Mouse (Mus musculus): Measurements from ENCODE around the gene Fblim1. TPM values are rescaled to one million over a fixed set of nuclear protein-coding genes. Genes with fewer than 3 reads are reported as not detected.

Gene Fblim1
- total RNA-seq, 2 experiments from 2014 or later = 0.96 to 1.6 TPM

GRCm38 (mm10) chr4:141546334-141547200 is 59.3 kb downstream of the Fblim1 start:
- intact Hi-C loops (cut with DNase I) = loop anchor here (1.0 kb wide), 2 partner anchors 8 to 13 kb away; partner anchors contain the start of gene Spen

DNA sequence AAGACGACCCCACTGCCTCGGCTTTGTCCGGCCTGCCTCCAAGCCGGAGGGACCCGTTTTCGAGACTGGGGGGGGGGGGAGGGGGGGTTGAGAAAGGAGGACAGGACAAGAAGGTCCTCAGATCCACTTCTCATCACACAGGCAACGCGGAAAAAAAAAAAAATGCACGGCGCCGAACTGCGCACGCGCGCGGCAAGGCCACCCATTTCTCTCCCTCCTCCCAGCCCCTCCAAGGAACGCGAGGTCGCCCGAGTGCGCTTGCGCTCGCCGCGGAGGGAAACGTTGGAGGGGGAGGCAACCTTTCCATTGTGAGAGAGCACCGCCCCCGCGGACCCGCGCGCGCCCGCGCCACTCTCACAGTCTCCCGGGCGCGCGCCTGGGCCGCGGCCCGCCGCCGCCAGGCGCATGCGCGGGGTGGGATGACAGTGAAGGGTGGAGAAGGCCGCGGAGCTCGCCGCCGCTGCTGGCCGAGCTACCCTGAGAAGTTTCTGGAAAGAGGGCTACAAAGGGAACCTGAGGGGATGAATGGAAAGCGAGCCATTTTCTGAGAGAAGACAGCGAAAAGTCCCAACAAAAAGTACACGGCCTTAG is 60.1 kb downstream of the Fblim1 start:
- peak; percentile 98 to 100 for DNase-seq (ENCODE audit: low spot score in 2 of 2)
- intact Hi-C loops (cut with DNase I) = loop anchor here (1.0 kb wide), 2 partner anchors 8 to 13 kb away; partner anchors contain the start of gene Spen

More at GRCm38 (mm10) chr4:141546334-141547200, 59.3 kb downstream of the Fblim1 start:
- DNase-seq (ENCODE audit: low spot score in 2 of 2) = peak; percentile 84 to 88

DNA sequence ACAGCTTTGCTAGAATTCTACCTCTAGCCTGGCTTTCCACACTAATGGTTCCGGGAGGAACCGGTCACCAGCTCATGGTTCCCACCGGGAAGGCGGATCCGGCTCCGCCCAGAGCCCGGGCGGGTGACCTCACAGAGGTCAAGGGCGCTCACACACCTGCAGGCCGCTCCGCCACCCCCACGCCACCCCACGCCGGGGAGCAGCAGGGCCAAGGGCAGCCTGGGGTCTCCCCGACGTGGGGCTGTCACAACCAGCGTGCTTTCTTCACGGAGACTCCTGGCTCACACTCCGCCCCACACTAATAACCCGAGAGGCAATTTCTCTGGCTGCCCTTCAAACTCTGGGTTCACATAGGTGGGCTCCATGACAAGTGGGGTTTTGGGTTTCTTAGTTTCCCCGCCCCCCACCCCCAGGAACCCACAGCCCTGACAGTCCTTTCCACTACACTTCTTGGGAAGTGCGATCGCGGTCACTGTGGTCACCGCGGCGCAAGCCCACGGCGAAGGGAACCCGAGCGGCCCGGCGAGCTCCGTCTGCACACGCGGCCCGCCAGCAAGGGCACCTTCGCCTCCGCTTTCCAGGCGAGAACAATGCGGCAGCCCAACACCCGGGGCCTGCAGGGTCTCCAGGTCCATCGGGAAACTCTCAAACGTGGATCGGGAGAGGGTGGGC is 60.7 kb downstream of the Fblim1 start:
- intact Hi-C loops (cut with DNase I) = no loop called here
- DNase-seq (ENCODE audit: low spot score in 2 of 2) = peak; percentile 51 to 52

DNA sequence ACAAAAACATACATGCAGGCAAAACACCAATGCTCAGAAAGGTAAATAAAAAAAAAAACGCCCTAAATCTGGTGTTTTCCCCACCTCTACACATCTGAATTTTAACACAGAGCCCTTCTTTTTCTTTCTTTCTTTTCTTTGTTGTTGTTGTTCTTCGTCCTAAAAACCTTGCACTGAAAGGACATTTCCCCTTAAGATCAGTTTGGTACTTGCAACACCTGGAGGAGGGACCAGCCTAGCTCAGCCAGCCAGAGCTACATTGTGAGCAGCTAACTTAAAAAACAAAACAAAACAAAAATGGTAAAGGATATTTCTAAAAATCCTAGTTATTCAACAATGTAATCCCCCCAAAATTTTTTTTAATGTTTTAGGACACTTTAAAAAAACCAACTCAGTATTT is 61.4 kb downstream of the Fblim1 start:
- no peak for DNase-seq (ENCODE audit: low spot score in 2 of 2)
- intact Hi-C loops (cut with DNase I) = no loop called here

DNA sequence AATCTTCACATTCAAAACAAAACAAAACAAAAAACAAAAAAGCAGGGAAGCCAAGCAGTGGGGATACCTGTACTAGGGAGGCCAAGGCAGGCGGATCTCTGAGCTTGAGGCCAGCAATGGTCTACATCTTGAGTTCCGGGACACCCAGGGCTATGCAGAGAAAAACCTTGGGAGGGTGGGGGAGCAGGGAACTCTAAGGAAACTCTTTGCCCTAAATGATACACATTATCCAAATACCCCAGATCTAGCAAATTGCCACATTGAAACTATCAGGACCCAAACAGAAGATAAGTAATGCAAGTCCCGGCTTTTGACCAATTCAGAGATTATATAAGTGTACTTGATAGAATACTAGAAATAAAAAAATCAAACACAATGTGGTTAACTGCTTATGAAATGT is 62.3 kb downstream of the Fblim1 start:
- no peak for DNase-seq (ENCODE audit: low spot score in 2 of 2)
- intact Hi-C loops (cut with DNase I) = no loop called here

DNA sequence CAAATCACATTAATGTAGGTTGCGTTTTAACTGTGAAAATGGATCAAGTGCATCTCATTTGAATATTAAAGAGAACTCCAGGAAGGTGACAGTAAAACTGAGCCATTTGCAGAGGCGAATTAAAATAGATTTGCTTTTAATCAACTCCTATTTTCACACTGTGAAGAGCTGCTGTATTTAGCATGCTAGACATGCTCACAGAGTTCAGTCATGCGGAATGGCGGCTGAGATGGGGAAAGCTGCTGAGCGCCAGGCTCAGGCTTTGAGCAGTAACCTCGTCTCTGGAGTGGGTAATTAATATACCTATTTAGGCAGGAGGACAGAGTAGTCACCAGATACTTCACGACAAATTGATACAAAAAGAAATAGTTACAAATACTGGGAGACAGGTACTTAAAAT is 64.0 kb downstream of the Fblim1 start:
- intact Hi-C loops (cut with DNase I) = no loop called here
- no peak for DNase-seq (ENCODE audit: low spot score in 2 of 2)

- intact Hi-C loops (cut with DNase I) = no loop called here
- no peak for DNase-seq (ENCODE audit: low spot score in 2 of 2)
These were observed 65.1 kb downstream of the Fblim1 start for GRCm38 (mm10) chr4:141540844-141541243.

DNA sequence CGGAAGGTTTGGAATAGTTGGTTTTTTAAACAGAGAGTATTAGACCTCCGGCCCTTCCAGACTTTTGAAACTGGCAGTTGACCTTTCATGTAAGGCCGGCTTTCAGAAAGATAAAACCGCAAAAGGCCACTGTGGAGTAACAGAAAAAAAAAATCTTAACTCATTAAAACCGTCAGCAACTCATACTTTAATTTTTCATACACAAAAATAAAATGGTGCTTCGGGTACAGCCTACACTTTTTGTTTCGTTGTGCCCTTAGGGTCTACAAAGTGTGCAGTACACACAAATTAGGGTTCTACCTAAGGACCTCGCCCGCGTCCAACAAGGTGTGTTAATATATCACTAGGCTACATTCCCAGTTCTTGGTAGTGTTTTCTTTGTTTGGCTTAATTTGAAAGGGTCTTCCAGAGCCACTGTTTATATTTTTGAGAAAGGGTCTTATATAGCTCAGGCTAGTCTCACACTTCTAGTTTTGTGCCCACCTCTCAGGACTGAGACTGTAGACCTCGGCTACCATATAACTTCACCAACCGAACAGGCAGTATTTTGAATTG is 66.6 kb downstream of the Fblim1 start:
- DNase-seq (ENCODE audit: low spot score in 2 of 2) = no peak
- intact Hi-C loops (cut with DNase I) = loop anchor here (5.0 kb wide), 2 partner anchors 37 to 62 kb away; no protein-coding TSS in a partner anchor

GRCm38 (mm10) chr4:141538408-141539212 is 67.3 kb downstream of the Fblim1 start, which contains the start of gene Spen:
TSS of gene Spen (minus strand) at chr4:141538597.
- intact Hi-C loops (cut with DNase I) = loop anchor here (1.0 to 5.0 kb wide), 3 partner anchors 8 to 61 kb away; no protein-coding TSS in a partner anchor
- DNase-seq (ENCODE audit: low spot score in 2 of 2) = peak; percentile 92 to 95

DNA sequence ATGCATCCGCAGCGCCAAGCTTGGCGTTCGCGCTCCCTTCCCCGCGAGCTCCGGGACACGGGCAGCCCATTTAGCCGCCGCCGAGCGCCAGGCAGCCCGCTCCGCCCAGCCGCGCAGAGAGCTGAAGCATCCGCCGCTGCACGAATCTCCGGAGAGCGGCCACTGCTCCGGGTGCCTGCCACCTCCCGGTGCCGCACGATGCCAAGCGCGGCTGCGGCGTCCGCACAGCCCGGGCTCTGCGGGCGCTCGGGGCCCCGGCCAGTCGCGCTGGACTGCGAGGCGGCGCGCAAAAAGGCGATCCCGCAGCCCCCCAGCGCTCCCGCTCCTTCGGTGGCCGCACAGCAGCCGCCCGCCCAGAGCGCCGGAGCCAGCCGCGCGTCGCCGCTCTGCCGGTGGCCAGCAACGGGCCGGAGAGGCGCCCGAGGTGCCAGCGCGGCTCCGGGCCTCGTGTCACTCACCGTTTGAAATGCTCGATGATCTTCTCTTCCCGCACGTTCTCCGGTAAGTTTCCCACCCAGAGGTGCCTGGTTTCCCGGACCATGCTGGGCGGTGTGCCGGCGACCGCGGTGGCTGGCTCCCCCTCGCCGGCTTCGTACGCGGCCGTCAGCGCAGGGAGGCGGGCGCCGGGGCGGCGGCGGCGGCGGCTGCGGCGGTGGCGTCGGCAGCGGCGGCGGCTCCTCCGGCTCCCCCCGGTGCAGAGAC is 68.0 kb downstream of the Fblim1 start:
- DNase-seq (ENCODE audit: low spot score in 2 of 2) = peak; percentile 21 to 45
- intact Hi-C loops (cut with DNase I) = loop anchor here (1.0 to 5.0 kb wide), 4 partner anchors 8 to 93 kb away; partner anchors contain the start of gene Zbtb17

- intact Hi-C loops (cut with DNase I) = loop anchor here (2.0 to 5.0 kb wide), 3 partner anchors 35 to 92 kb away; partner anchors contain the start of gene Zbtb17
These were observed 68.7 kb downstream of the Fblim1 start for GRCm38 (mm10) chr4:141537226-141537610.

GRCm38 (mm10) chr4:141536291-141537225 is 69.3 kb downstream of the Fblim1 start:
- peak; percentile 64 to 69 for DNase-seq (ENCODE audit: low spot score in 2 of 2)
- intact Hi-C loops (cut with DNase I) = loop anchor here (2.0 to 5.0 kb wide), 3 partner anchors 34 to 92 kb away; partner anchors contain the start of gene Zbtb17

More at GRCm38 (mm10) chr4:141537226-141537610, 68.7 kb downstream of the Fblim1 start:
- no peak for DNase-seq (ENCODE audit: low spot score in 2 of 2)

DNA sequence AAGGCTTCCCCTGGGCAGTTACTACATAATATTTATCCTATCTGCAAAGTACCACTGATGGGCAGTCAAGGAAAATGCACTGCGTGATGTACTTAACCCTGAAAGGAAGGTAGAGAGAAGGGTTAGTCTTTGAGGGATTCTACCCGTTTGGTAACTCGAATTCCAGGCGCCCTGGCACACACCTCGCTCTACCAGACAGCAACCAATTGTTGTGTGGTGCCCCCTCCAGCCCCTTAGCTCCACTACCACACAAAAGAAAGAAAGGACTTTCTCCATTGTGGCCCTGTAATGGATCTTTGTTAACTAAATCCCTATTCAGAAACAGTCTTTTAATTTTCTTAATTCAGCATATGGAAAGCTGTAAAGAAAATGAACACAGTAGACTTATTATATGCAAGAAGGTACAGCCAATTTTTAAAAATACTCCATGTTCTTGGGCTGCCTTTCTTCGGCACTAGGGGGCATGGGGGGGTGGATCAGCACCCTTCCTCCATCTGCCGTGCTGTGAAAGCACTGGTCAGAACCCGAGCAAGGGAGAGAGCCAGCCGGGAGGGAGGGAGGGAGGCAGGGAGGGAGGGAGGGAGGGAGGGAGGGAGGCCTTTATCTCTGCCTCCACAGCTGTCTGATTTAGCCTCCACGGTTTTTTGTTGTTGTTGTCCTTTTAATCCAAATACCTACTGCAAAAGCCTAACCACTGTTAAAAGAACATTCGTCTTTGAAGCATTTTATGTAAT is 70.8 kb downstream of the Fblim1 start:
- peak in 1 of 2 experiments; percentile 79 for DNase-seq (ENCODE audit: low spot score in 2 of 2)

GRCm38 (mm10) chr4:141530979-141531378 is 74.9 kb downstream of the Fblim1 start:
- intact Hi-C loops (cut with DNase I) = no loop called here
- no peak for DNase-seq (ENCODE audit: low spot score in 2 of 2)

More for the DNA sequence above, 70.8 kb downstream of the Fblim1 start:
- intact Hi-C loops (cut with DNase I) = loop anchor here (5.0 kb wide), 2 partner anchors 33 to 58 kb away; no protein-coding TSS in a partner anchor

DNA sequence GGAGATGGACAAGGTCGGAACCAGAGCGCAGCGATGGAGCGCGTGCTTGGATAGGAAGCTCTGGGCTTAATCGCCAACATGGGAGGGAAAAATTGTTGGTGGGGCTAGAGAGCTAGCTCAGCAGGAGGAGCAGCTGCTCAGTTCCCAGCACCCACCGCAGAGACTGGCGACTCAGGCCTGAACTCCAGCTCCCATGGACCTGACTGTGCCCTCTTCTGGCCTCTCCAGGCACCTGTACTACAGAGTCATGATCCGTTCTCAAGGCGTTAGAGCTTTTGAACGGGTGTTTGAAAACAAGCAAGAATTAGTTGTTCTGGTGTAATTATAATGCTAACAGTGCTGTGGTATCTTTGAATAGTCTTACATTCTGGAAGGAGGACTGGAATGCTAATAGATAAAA is 77.0 kb downstream of the Fblim1 start:
- intact Hi-C loops (cut with DNase I) = no loop called here
- no peak for DNase-seq (ENCODE audit: low spot score in 2 of 2)

DNA sequence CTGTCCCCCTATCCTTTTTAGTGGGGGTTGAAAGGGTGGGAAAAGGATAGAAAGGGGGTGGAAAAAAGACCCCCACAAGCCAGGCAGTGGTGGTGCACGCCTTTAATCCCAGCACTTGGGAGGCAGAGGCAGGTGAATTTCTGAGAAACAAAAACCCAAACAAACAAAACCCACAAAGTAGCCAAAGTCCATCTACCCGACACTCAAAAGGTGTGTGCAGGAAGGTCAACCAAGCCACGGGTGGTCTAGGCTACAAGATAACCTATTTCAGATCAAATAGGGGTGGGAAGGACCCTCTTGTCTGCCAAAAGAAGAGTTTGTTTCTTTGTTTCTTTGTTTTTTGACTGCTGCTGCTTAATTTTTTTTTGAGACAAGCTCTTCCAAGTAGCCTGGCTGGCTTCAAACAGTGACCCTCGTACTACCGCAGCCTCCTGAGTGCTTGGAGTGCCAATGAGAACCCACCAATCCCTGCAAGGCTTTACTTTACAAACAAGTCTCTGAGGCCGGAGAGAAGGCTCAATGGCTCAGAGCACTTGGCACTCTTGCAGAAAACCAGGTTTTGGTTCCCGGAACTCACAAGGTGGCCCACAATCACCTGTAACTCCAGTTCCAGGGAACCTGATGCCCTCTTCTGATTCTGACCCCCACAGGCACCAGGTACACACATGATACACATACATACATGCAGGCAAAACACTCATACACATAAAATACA is 78.8 kb downstream of the Fblim1 start:
- DNase-seq (ENCODE audit: low spot score in 2 of 2) = no peak
- intact Hi-C loops (cut with DNase I) = no loop called here

All from left cerebral cortex, postnatal 25 days (tissue).